Mouse (Mus musculus) G1E (cell line): ENCODE measurements at regions not wholly inside any gene's neighbourhood (a gene's known extent, or its start where the extent isn't known, plus 50 kb on each side); places are given as distances from the start of the nearest gene placed in this dataset.

Experiments used
- CTCF ChIP-seq: IDR thresholded peaks from 2 replicates; pipeline ENCODE4 v1.5.1; 2012; ENCODE audit warnings: low read depth, low read length, inconsistent platforms, mixed read lengths
- GATA1 ChIP-seq: IDR thresholded peaks from 2 replicates; pipeline ENCODE4 v1.6.1; 2012; ENCODE audit warnings: borderline replicate concordance, low read length, inconsistent platforms, mixed read lengths
- GATA2 ChIP-seq: IDR thresholded peaks from 2 replicates; pipeline ENCODE4 v1.6.1; 2012; ENCODE audit warnings: low read depth, low read length, inconsistent platforms, borderline replicate concordance
- POLR2AphosphoS5 ChIP-seq: IDR thresholded peaks from 2 replicates; pipeline ENCODE4 v1.6.1; 2012; ENCODE audit warnings: low read depth, low read length, inconsistent platforms; ENCODE audit not compliant: insufficient replicate concordance
- TAL1 ChIP-seq: conservative IDR thresholded peaks from 2 replicates; pipeline ENCODE4 v1.6.1; 2012; ENCODE audit warnings: low read depth, low read length, inconsistent platforms, mixed read lengths

DNA sequence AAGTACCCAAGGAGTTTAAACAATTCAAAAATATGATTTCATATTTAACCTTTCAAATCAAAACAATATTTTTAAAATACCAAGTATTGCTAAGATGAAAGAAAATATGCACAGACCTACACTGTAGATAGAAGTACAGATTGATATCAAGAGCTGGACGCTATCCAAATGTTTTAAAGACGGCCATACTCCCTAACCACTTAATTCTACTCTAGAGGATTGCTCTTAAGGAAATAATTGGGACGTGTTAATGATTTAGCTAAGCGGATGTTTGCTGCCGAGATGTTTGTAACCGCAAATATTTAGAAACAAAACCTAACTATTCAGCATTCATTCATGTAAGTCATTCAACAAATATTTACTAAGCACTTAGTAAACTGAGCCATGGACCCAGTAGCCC is 294.2 kb downstream of the Mycn start:
- TF ChIP-seq POLR2AphosphoS5: no peak
- TF ChIP-seq CTCF: no peak
- no peak for TF ChIP-seq GATA1
- no peak for TF ChIP-seq GATA2
- no peak for TF ChIP-seq TAL1
